Mouse (Mus musculus): ENCODE data around the gene Knop1. TPM values are rescaled to one million over a fixed set of nuclear protein-coding genes. Genes with fewer than 3 reads are reported as not detected.

Knop1 gene
- polyA plus RNA-seq, 1 experiment: 13.0 TPM

- peaks cover 29% of the 10 kb centered on the region for H3K36me3 ChIP-seq (ENCODE audit: control insufficient read depth, insufficient read depth)
- no peak for TF ChIP-seq E2F4 (IDR thresholded peaks at IDR 0.05; ENCODE audit: insufficient read depth)
- no peak for TF ChIP-seq USF1 (IDR thresholded peaks at IDR 0.05; ENCODE audit: low read depth)
- TF ChIP-seq TCF3 (IDR thresholded peaks at IDR 0.05; ENCODE audit: insufficient read length, low read depth): no peak
- no peak for TF ChIP-seq POLR2A (IDR thresholded peaks at IDR 0.05; ENCODE audit: insufficient read length, low read depth)
- TF ChIP-seq REST (IDR thresholded peaks at IDR 0.05; ENCODE audit: insufficient read depth, insufficient read length): no peak
- TF ChIP-seq MYOD1 (IDR thresholded peaks at IDR 0.05; ENCODE audit: control insufficient read depth in 1 of 3, insufficient read length in 2 of 3, low read depth in 2 of 3): no peak
- TF ChIP-seq POLR2AphosphoS2 (IDR thresholded peaks at IDR 0.05; ENCODE audit: insufficient read length, low read depth): no peak
- H3K27me3 ChIP-seq (ENCODE audit: control insufficient read depth, insufficient read depth, insufficient read length): no peaks in the 10 kb centered on the region
- no peak overlapping the region for H3K4me2 ChIP-seq (ENCODE audit: low read depth)
- no peak overlapping the region for H3ac ChIP-seq (ENCODE audit: control insufficient read depth, insufficient read length)
- H3K79me2 ChIP-seq (ENCODE audit: control insufficient read depth, insufficient read depth): peaks cover 8% of the 10 kb centered on the region
- no peak overlapping the region for H3K4me3 ChIP-seq
Observed at GRCm38 (mm10) chr7:118846329-118846728, 9.7 kb downstream of the Knop1 start.

DNA sequence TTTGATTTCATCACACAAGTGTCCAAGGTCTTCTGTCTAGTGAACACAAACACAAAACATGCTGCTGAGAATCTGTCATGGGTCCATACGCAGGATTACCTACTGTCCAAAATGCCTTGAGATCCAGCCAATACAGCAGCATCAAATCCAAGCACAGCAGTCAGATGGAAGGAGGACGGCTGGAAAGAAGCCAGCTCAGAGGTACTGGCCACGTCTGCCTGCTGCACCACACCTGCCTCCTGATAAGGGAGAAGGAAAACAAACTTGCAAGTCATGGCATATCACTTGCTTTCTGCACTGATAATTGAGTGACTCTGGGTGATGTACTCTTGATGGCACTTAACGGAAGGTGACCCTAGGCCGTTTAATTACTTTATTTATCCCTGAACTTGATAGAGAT lies 10.9 kb downstream of the Knop1 start:
- H3K27me3 ChIP-seq (ENCODE audit: control insufficient read depth, insufficient read depth, insufficient read length): no peaks in the 10 kb centered on the region
- no peak overlapping the region for H3K4me2 ChIP-seq (ENCODE audit: low read depth)
- TF ChIP-seq POLR2AphosphoS2 (IDR thresholded peaks at IDR 0.05; ENCODE audit: insufficient read length, low read depth) (peak; percentile 39), CEBPB (IDR thresholded peaks at IDR 0.05; ENCODE audit: insufficient read depth, poor library complexity, severe bottlenecking) (no peak)
- H3K36me3 ChIP-seq (ENCODE audit: control insufficient read depth, insufficient read depth): peaks cover 26% of the 10 kb centered on the region
- no peaks in the 10 kb centered on the region for H3K79me2 ChIP-seq (ENCODE audit: control insufficient read depth, insufficient read depth)
- no peak overlapping the region for H3K4me3 ChIP-seq
- H3ac ChIP-seq (ENCODE audit: control insufficient read depth, insufficient read length): no peak overlapping the region

GRCm38 (mm10) chr7:118842938-118843337 lies 13.1 kb downstream of the Knop1 start:
- Histone ChIP-seq H3K36me3 (ENCODE audit: control insufficient read depth, insufficient read depth) (peaks cover 25% of the 10 kb centered on the region), H3K27me3 (ENCODE audit: control insufficient read depth, insufficient read depth, insufficient read length) (no peaks in the 10 kb centered on the region)
- TF ChIP-seq MYOD1 (IDR thresholded peaks at IDR 0.05; ENCODE audit: control insufficient read depth in 1 of 3, insufficient read length in 2 of 3, low read depth in 2 of 3) (no peak), E2F4 (IDR thresholded peaks at IDR 0.05; ENCODE audit: insufficient read depth) (no peak), CEBPB (IDR thresholded peaks at IDR 0.05; ENCODE audit: insufficient read depth, poor library complexity, severe bottlenecking) (no peak), TCF3 (IDR thresholded peaks at IDR 0.05; ENCODE audit: insufficient read length, low read depth) (no peak), TCF12 (IDR thresholded peaks at IDR 0.05; ENCODE audit: insufficient read depth, poor library complexity, severe bottlenecking) (no peak), USF1 (IDR thresholded peaks at IDR 0.05; ENCODE audit: low read depth) (no peak), REST (IDR thresholded peaks at IDR 0.05; ENCODE audit: insufficient read depth, insufficient read length) (no peak), POLR2AphosphoS2 (IDR thresholded peaks at IDR 0.05; ENCODE audit: insufficient read length, low read depth) (no peak), MAX (IDR thresholded peaks at IDR 0.05; ENCODE audit: low read depth) (no peak)

GRCm38 (mm10) chr7:118841796-118842195 lies 14.3 kb downstream of the Knop1 start:
- no peak for TF ChIP-seq TCF12 (IDR thresholded peaks at IDR 0.05; ENCODE audit: insufficient read depth, poor library complexity, severe bottlenecking)
- TF ChIP-seq MAX (IDR thresholded peaks at IDR 0.05; ENCODE audit: low read depth): no peak
- peak; percentile 66 for TF ChIP-seq POLR2AphosphoS2 (IDR thresholded peaks at IDR 0.05; ENCODE audit: insufficient read length, low read depth)
- no peak overlapping the region for H3ac ChIP-seq (ENCODE audit: control insufficient read depth, insufficient read length)
- no peak overlapping the region for H3K4me2 ChIP-seq (ENCODE audit: low read depth)
- no peak overlapping the region for H3K4me3 ChIP-seq
- no peaks in the 10 kb centered on the region for H3K27me3 ChIP-seq (ENCODE audit: control insufficient read depth, insufficient read depth, insufficient read length)
- peaks cover 18% of the 10 kb centered on the region for H3K36me3 ChIP-seq (ENCODE audit: control insufficient read depth, insufficient read depth)
- H3K79me2 ChIP-seq (ENCODE audit: control insufficient read depth, insufficient read depth): no peaks in the 10 kb centered on the region

More at GRCm38 (mm10) chr7:118842938-118843337, 13.1 kb downstream of the Knop1 start:
- Histone ChIP-seq H3K4me2 (ENCODE audit: low read depth) (no peak overlapping the region), H3K79me2 (ENCODE audit: control insufficient read depth, insufficient read depth) (no peaks in the 10 kb centered on the region), H3K4me3 (no peak overlapping the region), H3ac (ENCODE audit: control insufficient read depth, insufficient read length) (no peak overlapping the region)

DNA sequence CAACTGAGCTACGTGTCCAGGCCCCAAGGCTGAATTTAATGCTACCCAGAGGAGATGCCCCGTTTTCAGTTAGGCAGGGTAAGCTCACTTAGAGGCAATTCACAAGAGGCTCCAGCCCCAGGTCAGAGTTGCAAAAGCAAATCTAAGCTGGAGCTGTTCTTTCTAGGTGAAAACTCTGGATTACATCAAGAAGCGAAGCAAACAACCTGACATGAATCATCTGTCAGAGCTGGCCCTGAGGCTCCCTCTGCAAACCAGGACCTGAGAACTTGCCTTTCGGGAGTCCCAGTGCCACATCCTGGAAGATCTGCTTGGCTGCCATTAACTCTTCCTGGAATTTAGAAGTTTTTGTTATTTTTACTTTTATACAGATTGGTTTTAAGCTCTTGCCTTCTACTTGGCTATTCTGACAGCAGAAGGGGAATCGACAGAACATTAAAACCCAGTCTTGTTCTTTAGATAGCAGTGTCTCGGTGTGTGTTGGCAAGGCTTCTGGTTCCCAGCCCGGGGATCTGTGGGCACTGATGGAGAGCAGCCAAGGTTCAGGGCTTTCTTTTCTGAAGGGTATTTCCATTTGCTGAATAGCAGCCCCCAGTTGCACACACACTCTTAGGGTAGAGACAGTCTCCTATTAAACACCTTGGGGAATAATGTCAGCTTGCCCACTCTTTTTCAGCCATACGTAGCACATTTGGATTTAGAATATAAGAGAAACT lies 14.9 kb downstream of the Knop1 start:
- Histone ChIP-seq H3K4me2 (ENCODE audit: low read depth) (no peak overlapping the region), H3K27me3 (ENCODE audit: control insufficient read depth, insufficient read depth, insufficient read length) (no peaks in the 10 kb centered on the region), H3K36me3 (ENCODE audit: control insufficient read depth, insufficient read depth) (peaks cover 18% of the 10 kb centered on the region), H3ac (ENCODE audit: control insufficient read depth, insufficient read length) (no peak overlapping the region), H3K79me2 (ENCODE audit: control insufficient read depth, insufficient read depth) (no peaks in the 10 kb centered on the region), H3K4me3 (no peak overlapping the region)
- TF ChIP-seq MYOG (IDR thresholded peaks at IDR 0.05; ENCODE audit: control insufficient read depth in 1 of 3, insufficient read depth in 1 of 3, insufficient read length in 2 of 3, low read depth in 2 of 3): no peak
- peak; percentile 26 for TF ChIP-seq POLR2AphosphoS2 (IDR thresholded peaks at IDR 0.05; ENCODE audit: insufficient read length, low read depth)

DNA sequence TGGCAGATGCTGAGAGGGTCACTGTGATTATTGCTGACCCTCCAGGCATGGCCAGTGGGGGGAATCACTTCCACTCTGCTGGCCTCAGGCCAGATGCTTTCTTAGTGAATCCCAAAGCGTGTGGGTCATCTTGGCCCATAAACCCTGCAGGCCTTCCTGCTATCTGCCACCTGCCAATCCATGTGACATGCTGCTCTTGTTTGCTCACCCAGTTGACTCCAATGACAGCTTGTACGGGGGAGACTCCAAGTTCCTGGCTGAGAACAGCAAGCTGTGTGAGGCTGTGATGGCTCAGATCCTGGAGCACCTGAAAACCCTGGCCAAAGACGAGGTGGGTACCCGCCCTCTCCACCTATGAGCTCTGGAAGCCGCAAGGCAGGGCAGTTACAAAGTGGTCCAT lies 18.2 kb downstream of the Knop1 start:
- Histone ChIP-seq H3K27me3 (ENCODE audit: control insufficient read depth, insufficient read depth, insufficient read length) (no peaks in the 10 kb centered on the region), H3K79me2 (ENCODE audit: control insufficient read depth, insufficient read depth) (no peaks in the 10 kb centered on the region), H3K36me3 (ENCODE audit: control insufficient read depth, insufficient read depth) (peaks cover 15% of the 10 kb centered on the region), H3K4me2 (ENCODE audit: low read depth) (no peak overlapping the region), H3K4me3 (no peak overlapping the region), H3ac (ENCODE audit: control insufficient read depth, insufficient read length) (no peak overlapping the region)
- no peak for TF ChIP-seq TCF3 (IDR thresholded peaks at IDR 0.05; ENCODE audit: insufficient read length, low read depth)

All from myocyte (in vitro differentiated cells).